Mouse (Mus musculus) MEL (cell line): Measurements from ENCODE around the gene Gm5617. TPM values are rescaled to one million over a fixed set of nuclear protein-coding genes. Genes with fewer than 3 reads are reported as not detected.
A peak's percentile ranks its signal among the peaks of the same experiment; 100 is the strongest.

Experiments used
- DNase-seq: peaks from one replicate; pipeline ENCODE4 v3.0.0; 2011; ENCODE audit warnings: low read depth, low spot score
- H3K27ac ChIP-seq: 2 replicates; pipeline ENCODE4 v1.5.1; 2012; ENCODE audit warnings: low read depth, mild to moderate bottlenecking, control low read depth, low read length, moderate library complexity; ENCODE audit not compliant: control insufficient read depth
- H3K27me3 ChIP-seq, 2 experiments: fragments of 150-350 bp in 1 of 2; sonication (generic) in 1 of 2; 2 replicates each; pipeline ENCODE4 v1.6.1; 2012; ENCODE audit warnings: low read length in 2 of 2, mild to moderate bottlenecking in 2 of 2, improper control_type of control experiment in 1 of 2, moderate library complexity in 1 of 2; ENCODE audit not compliant: insufficient read depth in 2 of 2, control insufficient read depth in 1 of 2
- H3K36me3 ChIP-seq, 2 experiments: 2 replicates each; pipeline ENCODE4 v1.6.1; 2012 to 2014; ENCODE audit warnings: low read length in 2 of 2, improper control_type of control experiment in 1 of 2, inconsistent platforms in 1 of 2, mild to moderate bottlenecking in 1 of 2; ENCODE audit not compliant: insufficient read depth in 2 of 2, control insufficient read depth in 1 of 2
- H3K4me1 ChIP-seq, 2 experiments: fragments of 150-350 bp in 1 of 2; sonication (generic) in 1 of 2; 2 replicates each; pipeline ENCODE4 v1.6.1; 2012; ENCODE audit warnings: low read length in 2 of 2, improper control_type of control experiment in 1 of 2, mild to moderate bottlenecking in 1 of 2; ENCODE audit not compliant: insufficient read depth in 2 of 2, control insufficient read depth in 1 of 2
- H3K4me3 ChIP-seq, 2 experiments: fragments of 150-350 bp in 1 of 2; sonication (generic) in 1 of 2; 2 replicates each; pipeline ENCODE4 v1.5.1; 2012; ENCODE audit warnings: low read depth in 2 of 2, low read length in 2 of 2, mild to moderate bottlenecking in 2 of 2, moderate library complexity in 2 of 2, control low read depth in 1 of 2, improper control_type of control experiment in 1 of 2; ENCODE audit not compliant: control insufficient read depth in 1 of 2, insufficient read depth in 1 of 2
- H3K79me2 ChIP-seq: 2 replicates; pipeline ENCODE4 v1.6.1; 2012; ENCODE audit warnings: mild to moderate bottlenecking, low read length, moderate library complexity; ENCODE audit not compliant: control insufficient read depth, poor library complexity, insufficient read depth
- H3K9ac ChIP-seq: 2 replicates; pipeline ENCODE4 v1.6.1; 2012; ENCODE audit warnings: low read depth, mild to moderate bottlenecking, control low read depth, low read length, moderate library complexity; ENCODE audit not compliant: control insufficient read depth, poor library complexity, severe bottlenecking
- H3K9me3 ChIP-seq: fragments of 150-350 bp; sonication (generic); replicated peaks from 2 replicates; pipeline ENCODE4 v1.6.1; 2012; ENCODE audit warnings: mild to moderate bottlenecking, low read length, improper control_type of control experiment, moderate library complexity; ENCODE audit not compliant: insufficient read depth
- CHD1 ChIP-seq: IDR thresholded peaks from 2 replicates; pipeline ENCODE4 v1.6.1; 2012; ENCODE audit warnings: low read depth, mild to moderate bottlenecking, inconsistent platforms, low read length, improper control_type of control experiment
- CTCF ChIP-seq, 3 experiments: IDR thresholded peaks in 2 of 3; conservative IDR thresholded peaks in 1 of 3; 2 replicates each; pipeline ENCODE4 v1.5.1; 2011 to 2012; ENCODE audit warnings: low read length in 3 of 3, low read depth in 2 of 3, mild to moderate bottlenecking in 2 of 3, improper control_type of control experiment in 1 of 3, inconsistent platforms in 1 of 3, mixed read lengths in 1 of 3, moderate library complexity in 1 of 3; ENCODE audit not compliant: control insufficient read depth in 1 of 3, insufficient read depth in 1 of 3, poor library complexity in 1 of 3, severe bottlenecking in 1 of 3
- ELF1 ChIP-seq: IDR thresholded peaks from 2 replicates; pipeline ENCODE4 v1.6.1; 2014; ENCODE audit warnings: low read depth, mild to moderate bottlenecking, inconsistent platforms, low read length, improper control_type of control experiment, moderate library complexity
- GATA1 ChIP-seq: IDR thresholded peaks from 2 replicates; pipeline ENCODE4 v1.6.1; 2011; ENCODE audit warnings: low read depth, low read length, improper control_type of control experiment
- HCFC1 ChIP-seq: IDR thresholded peaks from 2 replicates; pipeline ENCODE4 v1.6.1; 2012; ENCODE audit warnings: low read depth, mild to moderate bottlenecking, inconsistent platforms, low read length, improper control_type of control experiment, moderate library complexity
- JUND ChIP-seq: IDR thresholded peaks from 2 replicates; pipeline ENCODE4 v1.6.1; 2011; ENCODE audit warnings: low read depth, mild to moderate bottlenecking, improper control_type of control experiment, low read length
- MAFK ChIP-seq: IDR thresholded peaks from 2 replicates; pipeline ENCODE4 v1.6.1; 2011; ENCODE audit warnings: low read depth, mild to moderate bottlenecking, low read length, improper control_type of control experiment, borderline replicate concordance
- MAX ChIP-seq: IDR thresholded peaks from 2 replicates; pipeline ENCODE4 v1.6.1; 2011; ENCODE audit warnings: low read length, improper control_type of control experiment
- MYB ChIP-seq: IDR thresholded peaks from 2 replicates; pipeline ENCODE4 v1.6.1; 2011; ENCODE audit warnings: mild to moderate bottlenecking, low read depth, low read length, improper control_type of control experiment
- NELFE ChIP-seq: IDR thresholded peaks from 2 replicates; pipeline ENCODE4 v1.6.1; 2011; ENCODE audit warnings: low read depth, low read length, improper control_type of control experiment
- NRF1 ChIP-seq: IDR thresholded peaks from 2 replicates; pipeline ENCODE4 v1.6.1; 2014; ENCODE audit warnings: low read depth, mild to moderate bottlenecking, inconsistent platforms, low read length, improper control_type of control experiment, moderate library complexity; ENCODE audit not compliant: poor library complexity, insufficient read depth, severe bottlenecking
- POLR2A ChIP-seq, 2 experiments: IDR thresholded peaks; 2 replicates each; pipeline ENCODE4 v1.6.1; 2011 to 2012; ENCODE audit warnings: low read length in 2 of 2, mild to moderate bottlenecking in 2 of 2, control low read depth in 1 of 2, improper control_type of control experiment in 1 of 2, low read depth in 1 of 2, moderate library complexity in 1 of 2; ENCODE audit not compliant: control insufficient read depth in 1 of 2, insufficient read depth in 1 of 2, poor library complexity in 1 of 2
- RCOR1 ChIP-seq: IDR thresholded peaks from 2 replicates; pipeline ENCODE4 v1.6.1; 2012; ENCODE audit warnings: low read depth, mild to moderate bottlenecking, inconsistent platforms, low read length, improper control_type of control experiment
- SIN3A ChIP-seq: IDR thresholded peaks from 2 replicates; pipeline ENCODE4 v1.6.1; 2012; ENCODE audit warnings: low read length, improper control_type of control experiment, inconsistent platforms
- SMC3 ChIP-seq: IDR thresholded peaks from 2 replicates; pipeline ENCODE4 v1.6.1; 2011; ENCODE audit warnings: low read depth, low read length, improper control_type of control experiment
- UBTF ChIP-seq: IDR thresholded peaks from 2 replicates; pipeline ENCODE4 v1.6.1; 2012; ENCODE audit warnings: low read depth, mild to moderate bottlenecking, inconsistent platforms, low read length, improper control_type of control experiment, moderate library complexity, borderline replicate concordance; ENCODE audit not compliant: insufficient read depth
- USF1 ChIP-seq: IDR thresholded peaks from 2 replicates; pipeline ENCODE4 v1.6.1; 2014; ENCODE audit warnings: low read depth, mild to moderate bottlenecking, inconsistent platforms, low read length, improper control_type of control experiment, moderate library complexity
- ZKSCAN1 ChIP-seq: IDR thresholded peaks from 2 replicates; pipeline ENCODE4 v1.6.1; 2012; ENCODE audit warnings: low read depth, mild to moderate bottlenecking, inconsistent platforms, low read length, improper control_type of control experiment, moderate library complexity
- ZMIZ1 ChIP-seq: IDR thresholded peaks from 2 replicates; pipeline ENCODE4 v1.6.1; 2012; ENCODE audit warnings: low read depth, mild to moderate bottlenecking, inconsistent platforms, low read length, improper control_type of control experiment, moderate library complexity
- polyA plus RNA-seq, 2 experiments: library from polyadenylated mRNA; stranded (reverse) in 1 of 2; unstranded in 1 of 2; fragments of >175 nt in 1 of 2; fragments of >200 nt in 1 of 2; gene quantifications; 2 replicates each; pipeline versions ENCODE4 v1.2.1 to v1.2.4; 2012; ENCODE audit warnings: low replicate concordance in 2 of 2, low read depth in 1 of 2; ENCODE audit not compliant: insufficient read length in 2 of 2, insufficient read depth in 1 of 2, missing spikeins in 1 of 2
- total RNA-seq: library from RNA; depleted of rRNA; stranded (reverse); fragments of 300-350 nt; gene quantifications from 2 replicates; pipeline ENCODE4 v1.2.3, GENCODE M21; 2012

Gm5617 gene
- total and polyA plus RNA-seq, 3 experiments: 1.7 to 1.8 TPM; not detected in 1

GRCm38 (mm10) chr9:48480411-48481213 lies 14.6 kb upstream of the Gm5617 start, which contains the start of gene Rexo2 (continued):
- TF ChIP-seq HCFC1 (peak; percentile 98), MYB (no peak), USF1 (peak; percentile 70; the same call in 1 of the 2 replicates), NELFE (peak; percentile 52), ZKSCAN1 (no peak)

- peak overlapping the region; percentile 83 for H3K27ac ChIP-seq
- peak overlapping the region; percentile 72 for H3K9ac ChIP-seq
- no peak for TF ChIP-seq NELFE
- TF ChIP-seq CHD1: 0 out of 2 replicates have a peak, but pooled peaks have one; percentile 77
- TF ChIP-seq ZMIZ1: peak; percentile 3; the same call in 1 of the 2 replicates
- TF ChIP-seq RCOR1: 0 out of 2 replicates have a peak, but pooled peaks have one; percentile 3
- H3K4me1 ChIP-seq: peaks cover 9 to 15% of the 10 kb centered on the region in 2 experiments
- H3K36me3 ChIP-seq: peaks cover 2 to 27% of the 10 kb centered on the region in 2 experiments; a peak in 2 of 4 replicates
- H3K79me2 ChIP-seq: peaks cover 22% of the 10 kb centered on the region
- peak overlapping the region; percentile 56 to 86 for H3K4me3 ChIP-seq
- H3K27me3 ChIP-seq: no peaks in the 10 kb centered on the region
- DNase-seq: peak; percentile 62
- no peaks in the 10 kb centered on the region for H3K9me3 ChIP-seq
These were observed 13.8 kb upstream of the Gm5617 start for GRCm38 (mm10) chr9:48481214-48482134.

- H3K27ac ChIP-seq: peak overlapping the region; percentile 55
- H3K9me3 ChIP-seq: no peaks in the 10 kb centered on the region
- H3K4me3 ChIP-seq: peak overlapping the region; percentile 68 to 97
- peaks cover 4 to 12% of the 10 kb centered on the region in 2 experiments for H3K4me1 ChIP-seq
- H3K9ac ChIP-seq: peak overlapping the region; percentile 67
- peaks cover 14 to 23% of the 10 kb centered on the region in 2 experiments for H3K36me3 ChIP-seq
- no peaks in the 10 kb centered on the region for H3K27me3 ChIP-seq
- TF ChIP-seq MAFK (no peak), POLR2A (IDR thresholded peaks at IDR 0.05; ENCODE audit: control insufficient read depth in 1 of 2, insufficient read depth in 1 of 2, low read depth in 1 of 2, low read length in 2 of 2, poor library complexity in 1 of 2) (no peak), ELF1 (no peak), SIN3A (no peak), UBTF (no peak), ZMIZ1 (no peak), GATA1 (no peak), CTCF (IDR thresholded peaks at IDR 0.05 in 2 of 3, conservative IDR thresholded peaks at IDR 0.05 in 1 of 3; ENCODE audit: control insufficient read depth in 1 of 3, insufficient read depth in 1 of 3, low read depth in 2 of 3, low read length in 3 of 3, poor library complexity in 1 of 3, severe bottlenecking in 1 of 3) (no peak), JUND (no peak), NRF1 (no peak), SMC3 (no peak), MAX (no peak)
- peaks cover 14% of the 10 kb centered on the region for H3K79me2 ChIP-seq
- no peak for DNase-seq
These were observed 298 bp downstream of the Gm5617 start for GRCm38 (mm10) chr9:48495548-48495932.
